Mouse (Mus musculus) midbrain, embryonic 16.5 days (tissue): Measurements from ENCODE around the gene Tm4sf1. TPM values are rescaled to one million over a fixed set of nuclear protein-coding genes. Genes with fewer than 3 reads are reported as not detected.

ENCODE experiments used
- ATAC-seq: fragments of 200-750 bp; cut with Nextera tagmentation; 2 replicates; pipeline ENCODE4 v1.8.0; 2017; ENCODE audit warnings: moderate TSS enrichment
- H3K27ac ChIP-seq: fragments of 300-500 bp; sonication (generic); 2 replicates; pipeline ENCODE4 v1.5.1; 2014; ENCODE audit warnings: mild to moderate bottlenecking, low read length, mixed read lengths
- H3K27me3 ChIP-seq: fragments of 300-500 bp; sonication (generic); 2 replicates; pipeline ENCODE4 v1.6.1; 2014; ENCODE audit warnings: low read depth, low read length, mixed read lengths; ENCODE audit not compliant: control insufficient read depth, insufficient read depth
- H3K36me3 ChIP-seq: fragments of 300-500 bp; sonication (generic); 2 replicates; pipeline ENCODE4 v1.6.1; 2014; ENCODE audit warnings: mild to moderate bottlenecking, low read length, moderate library complexity, mixed read lengths; ENCODE audit not compliant: control insufficient read depth, insufficient read depth
- H3K4me1 ChIP-seq: fragments of 300-500 bp; sonication (generic); 2 replicates; pipeline ENCODE4 v1.6.1; 2014; ENCODE audit warnings: mild to moderate bottlenecking, low read length, mixed read lengths; ENCODE audit not compliant: control insufficient read depth, insufficient read depth
- H3K4me2 ChIP-seq: fragments of 300-500 bp; sonication (generic); 2 replicates; pipeline ENCODE4 v1.6.1; 2014; ENCODE audit warnings: mild to moderate bottlenecking, low read length, mixed read lengths
- H3K4me3 ChIP-seq: fragments of 300-500 bp; sonication (generic); 2 replicates; pipeline ENCODE4 v1.5.1; 2014; ENCODE audit warnings: low read depth, mild to moderate bottlenecking, low read length, moderate library complexity, mixed read lengths
- H3K9ac ChIP-seq: fragments of 300-500 bp; sonication (generic); 2 replicates; pipeline ENCODE4 v1.6.1; 2014; ENCODE audit warnings: low read depth, low read length, mixed read lengths
- H3K9me3 ChIP-seq: fragments of 300-500 bp; sonication (generic); replicated peaks from 2 replicates; pipeline ENCODE4 v1.6.1; 2014; ENCODE audit warnings: mild to moderate bottlenecking, low read length, mixed read lengths; ENCODE audit not compliant: control insufficient read depth, poor library complexity, severe bottlenecking
- WGBS: fragments of 180-500 bp; shearing (Covaris S2); extraction: QIAGEN DNeasy Blood & Tissue Kit; methylation state at CpG from one replicate; pipeline ENCODE4 v1.1.7; 2014; 5-methylcytosine and 5-hydroxymethylcytosine counted together
- polyA plus RNA-seq: library from polyadenylated mRNA; unstranded; fragments of >200 nt; fragmentation: Nextera tagmentation; extraction: Ambion mirVana; gene quantifications from 2 replicates; pipeline ENCODE4 v1.2.1, GENCODE M21; 2015

Tm4sf1 gene
- polyA plus RNA-seq, 1 experiment from 2014 or later: 22.7 TPM

- H3K27me3 ChIP-seq: no peaks in the 10 kb centered on the region
- no peak for ATAC-seq
- H3K27ac ChIP-seq: no peak overlapping the region
- no peaks in the 10 kb centered on the region for H3K4me1 ChIP-seq
- no peak overlapping the region for H3K4me3 ChIP-seq
- H3K9ac ChIP-seq: no peak overlapping the region
- WGBS: 65% methylated on average over 5 of the region's 5 CpGs
- no peaks in the 10 kb centered on the region for H3K9me3 ChIP-seq
- no peak overlapping the region for H3K4me2 ChIP-seq
- no peaks in the 10 kb centered on the region for H3K36me3 ChIP-seq
These were observed 2.7 kb upstream of the Tm4sf1 start for GRCm38 (mm10) chr3:57304484-57304883.

- no peak for ATAC-seq
- Histone ChIP-seq H3K4me1 (no peaks in the 10 kb centered on the region), H3K9me3 (no peaks in the 10 kb centered on the region), H3K9ac (no peak overlapping the region), H3K4me3 (no peak overlapping the region), H3K4me2 (no peak overlapping the region), H3K27me3 (no peaks in the 10 kb centered on the region), H3K36me3 (no peaks in the 10 kb centered on the region), H3K27ac (no peak overlapping the region)
- WGBS: 66% methylated on average over 4 of the region's 4 CpGs
These were observed 2.3 kb upstream of the Tm4sf1 start for GRCm38 (mm10) chr3:57304050-57304449.

- no peaks in the 10 kb centered on the region for H3K9me3 ChIP-seq
- no peak overlapping the region for H3K4me3 ChIP-seq
- no peaks in the 10 kb centered on the region for H3K36me3 ChIP-seq
- H3K9ac ChIP-seq: no peak overlapping the region
- no peak for ATAC-seq
- H3K4me2 ChIP-seq: no peak overlapping the region
- no peak overlapping the region for H3K27ac ChIP-seq
- WGBS: 79% methylated on average over 3 of the region's 3 CpGs
- H3K27me3 ChIP-seq: no peaks in the 10 kb centered on the region
- H3K4me1 ChIP-seq: no peaks in the 10 kb centered on the region
These were observed 1.7 kb upstream of the Tm4sf1 start for GRCm38 (mm10) chr3:57303486-57303885.

- WGBS: 66% methylated on average over 2 of the region's 2 CpGs
- no peak for ATAC-seq
- Histone ChIP-seq H3K4me2 (no peak overlapping the region), H3K4me1 (no peaks in the 10 kb centered on the region), H3K9ac (no peak overlapping the region), H3K4me3 (no peak overlapping the region), H3K36me3 (no peaks in the 10 kb centered on the region), H3K27me3 (no peaks in the 10 kb centered on the region), H3K9me3 (no peaks in the 10 kb centered on the region), H3K27ac (no peak overlapping the region)
These were observed 1.1 kb upstream of the Tm4sf1 start for GRCm38 (mm10) chr3:57302886-57303285.

GRCm38 (mm10) chr3:57301366-57301765 lies 422 bp downstream of the Tm4sf1 start:
- no peak for ATAC-seq
- no peaks in the 10 kb centered on the region for H3K27me3 ChIP-seq
- no peak overlapping the region for H3K4me2 ChIP-seq
- no peaks in the 10 kb centered on the region for H3K9me3 ChIP-seq
- H3K4me1 ChIP-seq: no peaks in the 10 kb centered on the region
- H3K36me3 ChIP-seq: no peaks in the 10 kb centered on the region
- no peak overlapping the region for H3K4me3 ChIP-seq
- no peak overlapping the region for H3K9ac ChIP-seq
- 88% methylated on average over 4 of the region's 4 CpGs for WGBS
- no peak overlapping the region for H3K27ac ChIP-seq

- Histone ChIP-seq H3K4me1 (no peaks in the 10 kb centered on the region), H3K4me2 (no peak overlapping the region), H3K27me3 (no peaks in the 10 kb centered on the region), H3K9ac (no peak overlapping the region), H3K4me3 (no peak overlapping the region), H3K36me3 (no peaks in the 10 kb centered on the region), H3K27ac (no peak overlapping the region), H3K9me3 (no peaks in the 10 kb centered on the region)
- WGBS: 87% methylated on average over 2 of the region's 2 CpGs
- no peak for ATAC-seq
These were observed 3.8 kb downstream of the Tm4sf1 start for GRCm38 (mm10) chr3:57297991-57298390.

GRCm38 (mm10) chr3:57296574-57296973 lies 5.2 kb downstream of the Tm4sf1 start:
- Histone ChIP-seq H3K4me3 (no peak overlapping the region), H3K9me3 (no peaks in the 10 kb centered on the region), H3K27me3 (no peaks in the 10 kb centered on the region), H3K4me2 (no peak overlapping the region), H3K36me3 (no peaks in the 10 kb centered on the region), H3K9ac (no peak overlapping the region), H3K27ac (no peak overlapping the region), H3K4me1 (no peaks in the 10 kb centered on the region)
- ATAC-seq: no peak

GRCm38 (mm10) chr3:57295631-57296030 lies 6.2 kb downstream of the Tm4sf1 start:
- H3K27me3 ChIP-seq: no peaks in the 10 kb centered on the region
- H3K4me2 ChIP-seq: no peak overlapping the region
- no peak overlapping the region for H3K9ac ChIP-seq
- WGBS: 95% methylated on average over 4 of the region's 4 CpGs
- ATAC-seq: no peak
- no peaks in the 10 kb centered on the region for H3K4me1 ChIP-seq
- no peak overlapping the region for H3K27ac ChIP-seq
- H3K4me3 ChIP-seq: no peak overlapping the region
- H3K9me3 ChIP-seq: no peaks in the 10 kb centered on the region
- H3K36me3 ChIP-seq: no peaks in the 10 kb centered on the region

GRCm38 (mm10) chr3:57294742-57295525 lies 6.9 kb downstream of the Tm4sf1 start:
- peak; percentile 60; the same call in 1 of the 2 replicates for ATAC-seq
- Histone ChIP-seq H3K27me3 (no peaks in the 10 kb centered on the region), H3K27ac (no peak overlapping the region), H3K9ac (no peak overlapping the region), H3K9me3 (no peaks in the 10 kb centered on the region), H3K4me2 (no peak overlapping the region), H3K4me3 (no peak overlapping the region), H3K36me3 (no peaks in the 10 kb centered on the region), H3K4me1 (no peaks in the 10 kb centered on the region)
- 61% methylated on average over 21 of the region's 21 CpGs for WGBS
